Mouse (Mus musculus) heart, embryonic 16.5 days (tissue): ENCODE data around the gene Slco3a1. TPM values are rescaled to one million over a fixed set of nuclear protein-coding genes. Genes with fewer than 3 reads are reported as not detected.
A peak's percentile ranks its signal among the peaks of the same experiment; 100 is the strongest.

Experiments used
- ATAC-seq: fragments of 200-750 bp; cut with Nextera tagmentation; replicated peaks from 2 replicates; pipeline ENCODE4 v1.8.0; 2017; ENCODE audit warnings: moderate number of reproducible peaks; ENCODE audit not compliant: insufficient read depth, low FRiP score; ENCODE audit errors: extremely low read depth
- H3K27ac ChIP-seq: fragments of 300-500 bp; sonication (generic); 2 replicates; pipeline ENCODE4 v1.5.1; 2014; ENCODE audit warnings: mild to moderate bottlenecking, low read length, control low read depth, moderate library complexity
- H3K27me3 ChIP-seq: fragments of 300-500 bp; sonication (generic); 2 replicates; pipeline ENCODE4 v1.6.1; 2014; ENCODE audit warnings: low read length, mixed read lengths; ENCODE audit not compliant: control insufficient read depth, insufficient read depth
- H3K36me3 ChIP-seq: fragments of 300-500 bp; sonication (generic); 2 replicates; pipeline ENCODE4 v1.6.1; 2014; ENCODE audit not compliant: control insufficient read depth, insufficient read depth
- H3K4me1 ChIP-seq: fragments of 300-500 bp; sonication (generic); 2 replicates; pipeline ENCODE4 v1.6.1; 2014; ENCODE audit warnings: low read length, mixed read lengths; ENCODE audit not compliant: control insufficient read depth, insufficient read depth
- H3K4me2 ChIP-seq: fragments of 300-500 bp; sonication (generic); 2 replicates; pipeline ENCODE4 v1.6.1; 2014; ENCODE audit warnings: low read depth, mild to moderate bottlenecking, control low read depth, low read length
- H3K4me3 ChIP-seq: fragments of 300-500 bp; sonication (generic); 2 replicates; pipeline ENCODE4 v1.5.1; 2014; ENCODE audit warnings: mild to moderate bottlenecking, control low read depth, low read length
- H3K9ac ChIP-seq: fragments of 300-500 bp; sonication (generic); 2 replicates; pipeline ENCODE4 v1.6.1; 2014; ENCODE audit warnings: low read length, control low read depth
- H3K9me3 ChIP-seq: fragments of 300-500 bp; sonication (generic); replicated peaks from 2 replicates; pipeline ENCODE4 v1.6.1; 2016; ENCODE audit warnings: low read length; ENCODE audit not compliant: control insufficient read depth
- WGBS: fragments of 180-500 bp; shearing (Covaris S2); extraction: QIAGEN DNeasy Blood & Tissue Kit; methylation state at CpG from one replicate; pipeline ENCODE4 v1.1.7; 2014; 5-methylcytosine and 5-hydroxymethylcytosine counted together
- polyA plus RNA-seq: library from polyadenylated mRNA; unstranded; fragments of >200 nt; fragmentation: Nextera tagmentation; extraction: Ambion mirVana; gene quantifications from 2 replicates; pipeline ENCODE4 v1.2.1, GENCODE M21; 2015

Gene Slco3a1
- polyA plus RNA-seq, 1 experiment from 2014 or later = 15.8 TPM

DNA sequence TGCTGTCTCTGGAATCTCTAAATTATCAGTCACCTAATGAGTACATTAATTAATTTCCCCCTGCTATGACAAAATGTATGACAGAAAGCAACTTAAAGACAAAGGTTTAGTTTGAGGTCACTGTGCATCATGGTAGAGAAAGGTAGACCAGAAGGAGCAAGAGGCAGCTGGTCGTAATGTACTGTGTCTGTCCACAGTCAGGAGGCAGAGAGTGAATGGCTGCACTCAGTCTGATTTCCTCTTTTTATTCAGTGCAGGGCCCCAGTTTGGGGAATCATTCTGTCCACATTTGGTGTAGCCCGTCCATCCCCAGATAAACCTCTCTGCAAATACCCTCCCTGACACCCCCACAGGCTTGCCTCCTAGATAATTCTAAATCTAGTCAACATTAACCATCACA lies 68.9 kb downstream of the Slco3a1 start:
- H3K4me1 ChIP-seq = no peaks in the 10 kb centered on the region
- H3K27me3 ChIP-seq = no peaks in the 10 kb centered on the region
- 78% methylated on average over 2 of the region's 2 CpGs for WGBS
- no peaks in the 10 kb centered on the region for H3K9me3 ChIP-seq
- no peaks in the 10 kb centered on the region for H3K36me3 ChIP-seq
- ATAC-seq = no peak
- H3K27ac ChIP-seq = no peak overlapping the region
- no peak overlapping the region for H3K4me3 ChIP-seq
- no peak overlapping the region for H3K9ac ChIP-seq
- H3K4me2 ChIP-seq = no peak overlapping the region

DNA sequence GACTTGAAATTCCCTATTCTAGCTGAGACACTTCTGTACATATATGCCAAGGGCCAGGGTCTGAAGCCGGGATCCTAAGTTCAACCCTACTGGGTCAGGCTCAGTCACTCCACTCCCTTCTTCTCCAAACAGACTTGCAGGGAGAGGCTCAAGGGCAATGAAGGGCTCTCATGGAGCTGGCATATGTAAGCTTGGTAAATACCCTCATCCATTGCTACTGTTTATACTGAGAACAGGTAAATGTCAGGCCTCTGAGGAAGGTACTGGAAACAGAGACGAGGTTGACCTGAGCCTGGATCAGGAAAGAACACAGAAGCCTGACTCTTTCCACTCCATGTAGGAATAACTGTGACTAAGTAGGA lies 70.6 kb downstream of the Slco3a1 start:
- H3K9me3 ChIP-seq = no peaks in the 10 kb centered on the region
- no peak for ATAC-seq
- no peaks in the 10 kb centered on the region for H3K27me3 ChIP-seq
- WGBS = 91% methylated on average over 2 of the region's 2 CpGs
- H3K9ac ChIP-seq = no peak overlapping the region
- H3K4me1 ChIP-seq = no peaks in the 10 kb centered on the region
- H3K4me3 ChIP-seq = no peak overlapping the region
- H3K27ac ChIP-seq = no peak overlapping the region
- no peak overlapping the region for H3K4me2 ChIP-seq
- H3K36me3 ChIP-seq = no peaks in the 10 kb centered on the region

DNA sequence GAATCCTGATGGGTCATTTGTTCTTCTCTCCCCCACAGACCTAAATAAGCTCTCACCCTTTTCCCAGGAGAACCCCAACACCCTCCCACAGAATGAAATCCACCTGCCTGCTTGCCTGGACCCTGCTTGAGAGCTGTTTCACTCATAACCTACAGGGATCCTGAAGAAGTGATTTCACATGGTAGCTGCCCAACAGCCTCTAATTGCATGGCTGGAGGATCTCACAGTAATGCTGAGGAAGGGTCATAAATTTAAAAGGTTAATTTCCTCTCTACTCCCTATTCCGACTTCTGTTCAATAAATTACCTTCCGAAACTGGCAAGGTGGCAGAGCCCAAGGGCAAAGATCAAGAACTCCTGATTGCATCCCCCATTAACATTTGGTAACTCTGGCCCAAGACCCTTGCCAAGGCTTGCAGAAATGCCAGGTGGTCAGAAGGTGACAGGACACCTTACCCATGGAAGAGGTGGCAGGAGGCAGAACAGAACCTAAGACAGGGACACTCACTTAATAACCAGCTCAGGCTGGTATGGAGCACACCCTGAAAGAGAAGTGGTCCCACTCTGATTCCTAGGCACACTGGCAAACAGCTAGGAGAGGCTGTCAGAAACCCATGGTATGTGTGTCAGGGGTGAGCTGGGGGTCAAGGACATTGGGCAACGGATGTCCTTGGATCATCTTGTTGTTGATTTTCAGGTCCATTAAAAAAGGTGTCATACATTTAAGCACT lies 71.1 kb downstream of the Slco3a1 start:
- H3K27me3 ChIP-seq = no peaks in the 10 kb centered on the region
- ATAC-seq = no peak
- no peaks in the 10 kb centered on the region for H3K4me1 ChIP-seq
- 79% methylated on average over 3 of the region's 3 CpGs for WGBS
- no peak overlapping the region for H3K4me3 ChIP-seq
- H3K27ac ChIP-seq = no peak overlapping the region
- H3K4me2 ChIP-seq = no peak overlapping the region
- H3K36me3 ChIP-seq = no peaks in the 10 kb centered on the region
- no peak overlapping the region for H3K9ac ChIP-seq
- no peaks in the 10 kb centered on the region for H3K9me3 ChIP-seq

DNA sequence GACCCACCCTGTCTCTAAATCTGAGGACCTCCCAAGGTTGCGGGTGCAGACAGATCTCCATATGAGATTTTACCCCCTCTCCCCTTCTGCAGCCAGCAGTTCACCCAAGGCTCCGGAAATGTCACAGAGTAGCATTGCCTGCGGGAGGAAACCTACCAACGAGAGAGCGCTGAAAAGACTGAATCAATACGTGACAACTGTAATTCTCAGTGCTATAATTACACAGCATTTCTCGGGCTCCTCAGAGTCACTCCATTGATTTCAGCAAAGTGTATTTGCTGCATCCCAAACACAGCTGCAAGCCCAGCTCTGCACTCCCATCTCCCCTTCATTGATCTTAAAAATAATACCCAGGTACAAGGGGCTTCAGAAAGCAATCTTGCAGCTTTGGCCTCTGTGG lies 82.8 kb downstream of the Slco3a1 start:
- Histone ChIP-seq H3K4me1 (peaks cover 3% of the 10 kb centered on the region; the same call in 1 of the 2 replicates), H3K9ac (no peak overlapping the region), H3K9me3 (no peaks in the 10 kb centered on the region), H3K4me2 (no peak overlapping the region), H3K4me3 (no peak overlapping the region), H3K36me3 (no peaks in the 10 kb centered on the region), H3K27me3 (no peaks in the 10 kb centered on the region), H3K27ac (no peak overlapping the region)
- 60% methylated on average over 7 of the region's 7 CpGs for WGBS
- no peak for ATAC-seq

DNA sequence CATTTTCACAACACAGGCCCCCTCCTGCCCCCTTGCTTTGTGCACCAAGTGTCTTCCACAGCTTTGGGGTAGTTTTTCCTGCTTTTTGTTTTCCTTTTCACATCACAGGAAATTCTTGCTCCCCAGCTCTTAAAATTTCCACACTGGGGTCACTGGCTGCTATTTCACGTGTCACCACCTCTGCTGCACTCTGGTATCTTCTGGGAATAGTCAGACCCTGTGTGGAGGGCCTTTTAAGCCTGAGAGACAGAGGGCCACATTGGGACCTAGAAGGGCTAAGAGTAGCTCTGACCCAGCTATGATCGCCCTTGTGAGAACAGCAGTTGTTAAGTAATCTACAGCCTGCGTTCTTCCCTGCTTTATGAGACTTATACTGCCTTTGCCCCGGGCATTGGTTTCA lies 87.7 kb downstream of the Slco3a1 start:
- no peaks in the 10 kb centered on the region for H3K27me3 ChIP-seq
- 59% methylated on average over 4 of the region's 4 CpGs for WGBS
- H3K9me3 ChIP-seq = no peaks in the 10 kb centered on the region
- ATAC-seq = no peak
- H3K27ac ChIP-seq = no peak overlapping the region
- H3K9ac ChIP-seq = no peak overlapping the region
- H3K4me3 ChIP-seq = no peak overlapping the region
- peaks cover 13% of the 10 kb centered on the region for H3K4me1 ChIP-seq
- no peaks in the 10 kb centered on the region for H3K36me3 ChIP-seq
- no peak overlapping the region for H3K4me2 ChIP-seq

DNA sequence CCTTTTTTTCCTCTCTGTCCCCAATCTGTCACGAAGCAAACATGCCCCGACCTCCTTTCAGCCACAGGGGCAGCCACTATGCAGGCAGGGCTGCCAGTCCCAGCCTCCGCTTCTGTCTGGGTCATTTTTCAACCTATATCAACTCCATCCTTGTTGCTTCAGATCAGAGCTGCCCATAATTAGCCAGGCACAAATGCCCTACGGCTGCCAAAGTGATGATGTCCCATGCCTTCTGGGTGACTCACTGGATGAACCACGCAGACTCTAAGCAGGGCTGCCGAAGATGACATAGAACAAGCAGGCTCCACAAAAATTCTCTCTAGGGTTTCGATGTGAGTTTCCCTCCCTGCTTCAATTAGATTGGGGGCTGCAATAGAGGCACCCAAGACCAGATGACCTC lies 89.9 kb downstream of the Slco3a1 start:
- Histone ChIP-seq H3K4me3 (no peak overlapping the region), H3K4me2 (no peak overlapping the region), H3K27me3 (no peaks in the 10 kb centered on the region), H3K4me1 (peaks cover 19% of the 10 kb centered on the region), H3K9ac (no peak overlapping the region), H3K9me3 (no peaks in the 10 kb centered on the region), H3K27ac (peak overlapping the region; percentile 66), H3K36me3 (no peaks in the 10 kb centered on the region)
- ATAC-seq = peak; percentile 46; the same call in 1 of the 2 replicates
- 30% methylated on average over 7 of the region's 7 CpGs for WGBS

DNA sequence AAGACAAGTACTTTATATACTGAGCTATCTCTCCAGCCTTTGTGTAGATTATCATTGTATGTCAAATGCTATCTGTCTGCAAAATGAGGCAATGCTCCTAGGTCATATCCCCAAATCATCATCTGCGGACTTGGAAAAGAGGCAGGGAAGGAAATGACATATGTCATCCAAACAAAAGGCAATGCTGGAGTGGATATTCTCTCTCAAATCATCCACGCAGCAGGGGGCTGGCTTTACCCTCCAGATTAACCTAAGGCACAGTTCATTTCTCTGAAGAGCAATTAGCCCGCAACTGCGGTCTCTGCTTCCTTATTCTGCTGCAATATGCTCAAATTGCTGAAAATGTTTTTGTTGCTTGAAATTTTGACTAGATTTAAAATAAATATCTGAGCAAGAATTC lies 92.1 kb downstream of the Slco3a1 start:
- no peak for ATAC-seq
- no peaks in the 10 kb centered on the region for H3K27me3 ChIP-seq
- no peak overlapping the region for H3K27ac ChIP-seq
- H3K4me2 ChIP-seq = no peak overlapping the region
- peaks cover 39% of the 10 kb centered on the region for H3K4me1 ChIP-seq
- no peak overlapping the region for H3K9ac ChIP-seq
- WGBS = 64% methylated on average over 4 of the region's 4 CpGs
- no peaks in the 10 kb centered on the region for H3K9me3 ChIP-seq
- no peaks in the 10 kb centered on the region for H3K36me3 ChIP-seq
- no peak overlapping the region for H3K4me3 ChIP-seq

DNA sequence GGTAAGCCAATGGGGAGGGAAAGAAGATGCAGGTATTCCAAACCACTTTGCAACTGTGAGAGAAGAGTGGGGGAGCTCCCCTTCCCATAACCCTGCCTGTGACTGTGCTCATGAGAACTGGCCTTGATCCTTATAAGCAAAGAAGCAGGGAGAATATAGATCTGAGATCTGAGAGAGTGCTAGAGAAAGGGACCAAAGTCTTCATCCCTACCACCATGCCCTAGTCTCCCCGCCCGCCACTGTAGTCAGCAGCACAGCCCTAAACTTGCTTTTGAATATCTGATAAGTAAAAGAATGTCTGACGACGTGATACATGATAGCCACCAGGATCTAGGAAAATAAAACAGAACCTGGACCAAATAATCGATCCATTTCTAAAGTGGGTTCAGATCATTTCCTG lies 92.8 kb downstream of the Slco3a1 start:
- Histone ChIP-seq H3K4me2 (no peak overlapping the region), H3K27ac (no peak overlapping the region), H3K4me1 (peaks cover 38% of the 10 kb centered on the region), H3K9ac (no peak overlapping the region), H3K9me3 (no peaks in the 10 kb centered on the region), H3K4me3 (no peak overlapping the region), H3K36me3 (no peaks in the 10 kb centered on the region), H3K27me3 (no peaks in the 10 kb centered on the region)
- 73% methylated on average over 5 of the region's 5 CpGs for WGBS
- no peak for ATAC-seq

DNA sequence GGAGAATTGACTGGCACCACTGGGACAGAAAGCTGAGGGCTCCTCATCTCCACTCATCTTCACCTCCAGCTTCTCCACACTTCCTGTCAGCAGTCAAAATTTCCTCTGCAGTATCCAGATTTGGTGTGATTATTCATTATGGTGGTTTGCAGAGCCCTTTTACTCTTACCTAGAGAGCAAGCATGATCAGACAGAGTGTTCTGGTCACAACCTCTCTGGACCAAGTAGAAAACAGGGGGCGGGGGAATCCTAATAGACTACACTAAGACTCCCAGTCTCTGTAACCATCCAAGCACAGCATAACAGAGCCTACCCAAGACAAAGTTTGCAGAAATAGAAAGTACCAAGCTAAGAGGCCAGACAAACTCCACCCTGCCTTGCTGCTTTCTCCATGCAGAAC lies 93.4 kb downstream of the Slco3a1 start:
- H3K27me3 ChIP-seq = no peaks in the 10 kb centered on the region
- no peak for ATAC-seq

More for the DNA sequence above, 93.4 kb downstream of the Slco3a1 start:
- H3K9me3 ChIP-seq = no peaks in the 10 kb centered on the region
- no peak overlapping the region for H3K27ac ChIP-seq
- H3K4me1 ChIP-seq = peaks cover 36% of the 10 kb centered on the region
- H3K4me3 ChIP-seq = no peak overlapping the region
- WGBS = 96% methylated on average over 1 of the region's 1 CpGs
- H3K9ac ChIP-seq = no peak overlapping the region
- no peaks in the 10 kb centered on the region for H3K36me3 ChIP-seq
- no peak overlapping the region for H3K4me2 ChIP-seq
